Comparison of ENCODE assay signal across 16 mouse cellular contexts in the genomic region with DNA sequence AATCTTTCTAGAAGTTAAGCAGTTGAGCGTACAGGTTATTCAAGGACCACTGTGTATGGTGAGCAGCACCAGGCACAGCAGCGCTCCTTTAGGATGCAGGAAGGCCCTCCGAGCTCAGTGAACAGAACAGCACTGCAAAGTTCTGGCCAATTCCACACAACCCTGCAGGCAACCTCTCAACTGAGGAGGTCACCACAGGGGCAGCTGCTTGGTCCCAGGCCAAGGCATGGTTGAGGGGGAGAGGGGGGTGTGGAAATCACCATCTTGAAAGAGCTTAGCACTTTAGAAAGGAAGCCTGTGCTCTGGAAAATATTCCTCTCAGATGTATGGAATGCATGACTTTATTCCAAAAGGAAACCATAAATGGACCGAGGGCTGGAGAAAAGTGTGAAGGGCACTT. TPM values are rescaled to one million over a fixed set of nuclear protein-coding genes. Genes with fewer than 3 reads are reported as not detected.
DNase-seq lines count a peak whose midpoint lies in the region; ATAC-seq and TF ChIP-seq lines count a peak whose summit lies in the region.
"Had no signal": no experiment of that assay in that cellular context is flagged by ENCODE, and none has a peak within 500 bp of the region (broad histone marks: within the 10 kb centered on the region; RNA-seq: fewer than 3 reads in every experiment).

No protein-coding gene starts in this region.

- no peak overlapping the region for H3K27ac ChIP-seq in intestine, embryonic 16.5 days (ENCODE audit: low read length)
- no peak overlapping the region for H3K27ac ChIP-seq in intestine, postnatal 0 days (ENCODE audit: low read depth, low read length)
- H3K27ac ChIP-seq in lung, embryonic 15.5 days, result no peak overlapping the region
- H3K27ac ChIP-seq in limb, embryonic 15.5 days, result no peak overlapping the region
- H3K27ac ChIP-seq in stomach, embryonic 15.5 days, result peak overlapping the region; percentile 50; the same call in 1 of the 2 replicates
- H3K27ac ChIP-seq in forebrain, embryonic 11.5 days (ENCODE audit: low read depth, low read length), result no peak overlapping the region
- H3K27ac ChIP-seq: intestine, embryonic 15.5 days; macrophage; midbrain, embryonic 13.5 days had no signal

- no peak overlapping the region for H3K9ac ChIP-seq in intestine, embryonic 16.5 days (ENCODE audit: low read depth, low read length)
- H3K9ac ChIP-seq in intestine, postnatal 0 days (ENCODE audit: low read depth, low read length), result no peak overlapping the region
- no peak overlapping the region for H3K9ac ChIP-seq in lung, embryonic 15.5 days
- no peak overlapping the region for H3K9ac ChIP-seq in limb, embryonic 15.5 days
- H3K9ac ChIP-seq in stomach, embryonic 15.5 days, result no peak overlapping the region
- no peak overlapping the region for H3K9ac ChIP-seq in forebrain, embryonic 11.5 days (ENCODE audit: low read length)
- H3K9ac ChIP-seq: intestine, embryonic 15.5 days; midbrain, embryonic 13.5 days had no signal

- no peaks in the 10 kb centered on the region for H3K27me3 ChIP-seq in intestine, embryonic 16.5 days (replicated peaks; ENCODE audit: control insufficient read depth, insufficient read depth, low read length)
- no peaks in the 10 kb centered on the region for H3K27me3 ChIP-seq in intestine, postnatal 0 days (replicated peaks; ENCODE audit: control insufficient read depth, insufficient read depth, low read length)
- H3K27me3 ChIP-seq in lung, embryonic 15.5 days, result no peaks in the 10 kb centered on the region
- no peaks in the 10 kb centered on the region for H3K27me3 ChIP-seq in limb, embryonic 15.5 days
- no peaks in the 10 kb centered on the region for H3K27me3 ChIP-seq in stomach, embryonic 15.5 days (replicated peaks)
- H3K27me3 ChIP-seq in forebrain, embryonic 11.5 days (ENCODE audit: control insufficient read depth, insufficient read depth, low read length), result no peaks in the 10 kb centered on the region
- H3K27me3 ChIP-seq: intestine, embryonic 15.5 days; midbrain, embryonic 13.5 days had no signal

- ATAC-seq in intestine, embryonic 16.5 days, result peak; percentile 22; the same call in 1 of the 2 replicates
- ATAC-seq in intestine, postnatal 0 days, result no peak
- peak; percentile 31; the same call in 1 of the 2 replicates for ATAC-seq in lung, embryonic 15.5 days (ENCODE audit: borderline replicate concordance, extremely low read depth, low FRiP score, low TSS enrichment)
- ATAC-seq in limb, embryonic 15.5 days (ENCODE audit: insufficient number of reproducible peaks, low FRiP score, low TSS enrichment, low read depth), result peak; percentile 81
- ATAC-seq in stomach, embryonic 15.5 days (ENCODE audit: insufficient read depth, low FRiP score, low read depth), result peak; percentile 47; the same call in 1 of the 2 replicates
- no peak for ATAC-seq in forebrain, embryonic 11.5 days (replicated peaks; ENCODE audit: low FRiP score)
- ATAC-seq: forebrain, embryonic 16.5 days; intestine, embryonic 15.5 days; midbrain, embryonic 13.5 days had no signal

- no peak for DNase-seq in lung, adult 2 months
- no peak for DNase-seq in forebrain, embryonic 11.5 days (ENCODE audit: low spot score)
- DNase-seq in gastrocnemius, adult 18-20 months (ENCODE audit: low spot score), result no peak
- DNase-seq: cerebellum, adult 11-12 months; gastrocnemius, postnatal 14 days; right cerebral cortex, postnatal 4 days had no signal

- H3K36me3 ChIP-seq in intestine, embryonic 16.5 days (ENCODE audit: control insufficient read depth, insufficient read depth, low read length), result peaks cover 14% of the 10 kb centered on the region; the same call in 1 of the 2 replicates
- peaks cover 49% of the 10 kb centered on the region for H3K36me3 ChIP-seq in intestine, postnatal 0 days (ENCODE audit: control insufficient read depth, insufficient read depth)
- peaks cover 58% of the 10 kb centered on the region for H3K36me3 ChIP-seq in lung, embryonic 15.5 days
- H3K36me3 ChIP-seq in limb, embryonic 15.5 days, result peaks cover 64% of the 10 kb centered on the region
- H3K36me3 ChIP-seq in stomach, embryonic 15.5 days, result peaks cover 20% of the 10 kb centered on the region; the same call in 1 of the 2 replicates
- H3K36me3 ChIP-seq in forebrain, embryonic 11.5 days (ENCODE audit: control insufficient read depth, insufficient read depth, low read length), result no peaks in the 10 kb centered on the region; the same call in 1 of the 2 replicates

- WGBS in intestine, embryonic 16.5 days, result 76% methylated on average over 4 of the region's 4 CpGs
- 76% methylated on average over 4 of the region's 4 CpGs for WGBS in intestine, postnatal 0 days
- 73% methylated on average over 4 of the region's 4 CpGs for WGBS in lung, embryonic 15.5 days
- WGBS in lung, adult 2 months, result 65% methylated on average over 4 of the region's 4 CpGs
- 62% methylated on average over 4 of the region's 4 CpGs for WGBS in limb, embryonic 15.5 days
- WGBS in stomach, embryonic 15.5 days, result 76% methylated on average over 4 of the region's 4 CpGs
- WGBS in forebrain, embryonic 11.5 days, result 94% methylated on average over 4 of the region's 4 CpGs

- no peak for TF ChIP-seq POLR2A in lung, adult 2 months (IDR thresholded peaks at IDR 0.05; ENCODE audit: borderline replicate concordance, extremely low read depth, low read depth, low read length)

- no peak for TF ChIP-seq CTCF in intestine, postnatal 0 days (IDR thresholded peaks at IDR 0.05; ENCODE audit: low read depth)
- no peak for TF ChIP-seq CTCF in lung, adult 2 months (IDR thresholded peaks at IDR 0.05; ENCODE audit: insufficient read depth, low read length)

- H3K4me3 ChIP-seq in intestine, embryonic 16.5 days (ENCODE audit: low read length), result no peak overlapping the region
- no peak overlapping the region for H3K4me3 ChIP-seq in intestine, postnatal 0 days (ENCODE audit: low read depth, low read length)
- H3K4me3 ChIP-seq in lung, embryonic 15.5 days, result no peak overlapping the region
- H3K4me3 ChIP-seq in lung, adult 2 months (replicated peaks; ENCODE audit: extremely low read depth, low read depth, low read length), result no peak overlapping the region
- no peak overlapping the region for H3K4me3 ChIP-seq in limb, embryonic 15.5 days
- H3K4me3 ChIP-seq in stomach, embryonic 15.5 days (replicated peaks), result no peak overlapping the region
- no peak overlapping the region for H3K4me3 ChIP-seq in forebrain, embryonic 11.5 days (ENCODE audit: low read depth, low read length)
- H3K4me3 ChIP-seq: intestine, embryonic 15.5 days; midbrain, embryonic 13.5 days had no signal

- no peaks in the 10 kb centered on the region for H3K9me3 ChIP-seq in intestine, embryonic 16.5 days (ENCODE audit: control insufficient read depth, low read length)
- no peaks in the 10 kb centered on the region for H3K9me3 ChIP-seq in intestine, postnatal 0 days (ENCODE audit: control insufficient read depth)
- H3K9me3 ChIP-seq in lung, embryonic 15.5 days, result no peaks in the 10 kb centered on the region
- no peaks in the 10 kb centered on the region for H3K9me3 ChIP-seq in limb, embryonic 15.5 days
- no peaks in the 10 kb centered on the region for H3K9me3 ChIP-seq in stomach, embryonic 15.5 days
- no peaks in the 10 kb centered on the region for H3K9me3 ChIP-seq in forebrain, embryonic 11.5 days (ENCODE audit: control insufficient read depth, low read length)
- H3K9me3 ChIP-seq: intestine, embryonic 15.5 days; midbrain, embryonic 13.5 days had no signal

- no peak overlapping the region for H3K4me2 ChIP-seq in intestine, embryonic 16.5 days (ENCODE audit: low read depth, low read length)
- H3K4me2 ChIP-seq in intestine, postnatal 0 days (replicated peaks; ENCODE audit: low read depth), result no peak overlapping the region
- no peak overlapping the region for H3K4me2 ChIP-seq in lung, embryonic 15.5 days
- no peak overlapping the region for H3K4me2 ChIP-seq in limb, embryonic 15.5 days
- H3K4me2 ChIP-seq in stomach, embryonic 15.5 days, result no peak overlapping the region
- H3K4me2 ChIP-seq in forebrain, embryonic 11.5 days (ENCODE audit: low read depth, low read length, severe bottlenecking), result no peak overlapping the region
- H3K4me2 ChIP-seq: intestine, embryonic 15.5 days; midbrain, embryonic 13.5 days had no signal

- no peaks in the 10 kb centered on the region for H3K4me1 ChIP-seq in intestine, embryonic 16.5 days (ENCODE audit: control insufficient read depth, insufficient read depth, low read length)
- 0 out of 2 replicates have a peak, but pooled peaks cover 3% of the 10 kb centered on the region for H3K4me1 ChIP-seq in intestine, postnatal 0 days (replicated peaks; ENCODE audit: control insufficient read depth, insufficient read depth, low read length)
- H3K4me1 ChIP-seq in lung, embryonic 15.5 days, result no peaks in the 10 kb centered on the region
- H3K4me1 ChIP-seq in lung, adult 2 months (ENCODE audit: control insufficient read depth, insufficient read depth, low read length), result no peaks in the 10 kb centered on the region
- H3K4me1 ChIP-seq in limb, embryonic 15.5 days, result peaks cover 6% of the 10 kb centered on the region
- no peaks in the 10 kb centered on the region for H3K4me1 ChIP-seq in stomach, embryonic 15.5 days
- no peaks in the 10 kb centered on the region for H3K4me1 ChIP-seq in forebrain, embryonic 11.5 days (replicated peaks; ENCODE audit: control insufficient read depth, insufficient read depth, low read length)
- H3K4me1 ChIP-seq: intestine, embryonic 15.5 days; midbrain, embryonic 13.5 days had no signal

RNA-seq across cellular contexts. Expression of gene Gsg1l, which starts 39.3 kb away (rescaled TPM):
- polyA plus RNA-seq in intestine, embryonic 16.5 days (2015; fragmentation: Nextera tagmentation; extraction: Ambion mirVana), result 0.48 and 0.69 TPM in 2 replicates
- 0.35 and 0.52 TPM in 2 replicates for polyA plus RNA-seq in intestine, postnatal 0 days (2015; fragmentation: Nextera tagmentation; extraction: Ambion mirVana)
- polyA plus RNA-seq in lung, embryonic 15.5 days (2015; fragmentation: Nextera tagmentation; extraction: Ambion mirVana), result 2.9 and 3.2 TPM in 2 replicates
- 4.8 and 5.6 TPM in 2 replicates for polyA plus RNA-seq in lung, adult 2 months (2012; rRNA removed)
- polyA plus RNA-seq in limb, embryonic 15.5 days (2015; fragmentation: Nextera tagmentation; extraction: Ambion mirVana), result 2.0 and 2.3 TPM in 2 replicates
- polyA plus RNA-seq in stomach, embryonic 15.5 days (2015; fragmentation: Nextera tagmentation; extraction: Ambion mirVana), result 0.69 and 0.95 TPM in 2 replicates
- 0.63 and 0.72 TPM in 2 replicates for polyA plus RNA-seq in forebrain, embryonic 11.5 days (2014; fragmentation: Nextera tagmentation; extraction: Ambion mirVana)
- under 1 TPM in 1 of 2 experiments, not detected in 1; 0.05 TPM for total RNA-seq in gastrocnemius, adult 18-20 months (2021)
- total RNA-seq: common myeloid progenitor, adult 5-6 weeks had no signal

Comparison
In these comparisons a context has a peak if more than half of its experiments do, and no peak if none do; other contexts are left out.
1. ATAC-seq: peak in intestine, embryonic 16.5 days (single experiment), lung, embryonic 15.5 days (single experiment), limb, embryonic 15.5 days (single experiment) and stomach, embryonic 15.5 days (single experiment); none in intestine, postnatal 0 days (single experiment) and forebrain, embryonic 11.5 days (single experiment).